Mouse (Mus musculus) MEL (cell line): ENCODE measurements around the gene Tnk2.

Experiments
- BHLHE40 ChIP-seq: IDR thresholded peaks from 2 replicates; pipeline ENCODE4 v1.6.1; 2012; ENCODE audit warnings: low read depth, mild to moderate bottlenecking, inconsistent platforms, low read length, improper control_type of control experiment, borderline replicate concordance
- CTCF ChIP-seq, 3 experiments: IDR thresholded peaks in 2 of 3; conservative IDR thresholded peaks in 1 of 3; 2 replicates each; pipeline ENCODE4 v1.5.1; 2011 to 2012; ENCODE audit warnings: low read length in 3 of 3, low read depth in 2 of 3, mild to moderate bottlenecking in 2 of 3, improper control_type of control experiment in 1 of 3, inconsistent platforms in 1 of 3, mixed read lengths in 1 of 3, moderate library complexity in 1 of 3; ENCODE audit not compliant: control insufficient read depth in 1 of 3, insufficient read depth in 1 of 3, poor library complexity in 1 of 3, severe bottlenecking in 1 of 3
- EP300 ChIP-seq, 2 experiments: IDR thresholded peaks; 2 replicates each; pipeline ENCODE4 v1.6.1; 2011; ENCODE audit warnings: improper control_type of control experiment in 2 of 2, low read length in 2 of 2, low read depth in 1 of 2, mild to moderate bottlenecking in 1 of 2
- GATA1 ChIP-seq: IDR thresholded peaks from 2 replicates; pipeline ENCODE4 v1.6.1; 2011; ENCODE audit warnings: low read depth, low read length, improper control_type of control experiment
- KAT2A ChIP-seq: conservative IDR thresholded peaks from 2 replicates; pipeline ENCODE4 v1.6.1; 2012; ENCODE audit warnings: low read depth, low read length, improper control_type of control experiment, inconsistent platforms
- MAX ChIP-seq: IDR thresholded peaks from 2 replicates; pipeline ENCODE4 v1.6.1; 2011; ENCODE audit warnings: low read length, improper control_type of control experiment
- MAZ ChIP-seq: IDR thresholded peaks from 2 replicates; pipeline ENCODE4 v1.6.1; 2012; ENCODE audit warnings: low read depth, mild to moderate bottlenecking, inconsistent platforms, low read length, improper control_type of control experiment
- NELFE ChIP-seq: IDR thresholded peaks from 2 replicates; pipeline ENCODE4 v1.6.1; 2011; ENCODE audit warnings: low read depth, low read length, improper control_type of control experiment
- POLR2A ChIP-seq, 2 experiments: IDR thresholded peaks; 2 replicates each; pipeline ENCODE4 v1.6.1; 2011 to 2012; ENCODE audit warnings: low read length in 2 of 2, mild to moderate bottlenecking in 2 of 2, control low read depth in 1 of 2, improper control_type of control experiment in 1 of 2, low read depth in 1 of 2, moderate library complexity in 1 of 2; ENCODE audit not compliant: control insufficient read depth in 1 of 2, insufficient read depth in 1 of 2, poor library complexity in 1 of 2
- POLR2AphosphoS2 ChIP-seq: IDR thresholded peaks from 2 replicates; pipeline ENCODE4 v1.6.1; 2011; ENCODE audit warnings: low read length, improper control_type of control experiment
- RCOR1 ChIP-seq: IDR thresholded peaks from 2 replicates; pipeline ENCODE4 v1.6.1; 2012; ENCODE audit warnings: low read depth, mild to moderate bottlenecking, inconsistent platforms, low read length, improper control_type of control experiment
- SMC3 ChIP-seq: IDR thresholded peaks from 2 replicates; pipeline ENCODE4 v1.6.1; 2011; ENCODE audit warnings: low read depth, low read length, improper control_type of control experiment
- TCF12 ChIP-seq: IDR thresholded peaks from 2 replicates; pipeline ENCODE4 v1.6.1; 2014; ENCODE audit warnings: low read depth, mild to moderate bottlenecking, inconsistent platforms, low read length, improper control_type of control experiment, moderate library complexity
- USF1 ChIP-seq: IDR thresholded peaks from 2 replicates; pipeline ENCODE4 v1.6.1; 2014; ENCODE audit warnings: low read depth, mild to moderate bottlenecking, inconsistent platforms, low read length, improper control_type of control experiment, moderate library complexity

- TF ChIP-seq KAT2A (no peak), POLR2A (IDR thresholded peaks at IDR 0.05; ENCODE audit: control insufficient read depth in 1 of 2, insufficient read depth in 1 of 2, low read depth in 1 of 2, low read length in 2 of 2, poor library complexity in 1 of 2) (no peak), EP300 (IDR thresholded peaks at IDR 0.05; ENCODE audit: low read depth in 1 of 2, low read length in 2 of 2) (no peak), CTCF (IDR thresholded peaks at IDR 0.05 in 2 of 3, conservative IDR thresholded peaks at IDR 0.05 in 1 of 3; ENCODE audit: control insufficient read depth in 1 of 3, insufficient read depth in 1 of 3, low read depth in 2 of 3, low read length in 3 of 3, poor library complexity in 1 of 3, severe bottlenecking in 1 of 3) (no peak), MAX (no peak), SMC3 (no peak), POLR2AphosphoS2 (no peak), USF1 (peak; percentile 34; the same call in 1 of the 2 replicates), BHLHE40 (no peak), NELFE (no peak), MAZ (no peak), RCOR1 (no peak), GATA1 (no peak), TCF12 (no peak)
Observed at GRCm38 (mm10) chr16:32677040-32677700, 33.5 kb downstream of the Tnk2 start.
